Mouse (Mus musculus) hindlimb bud, embryonic 11.5 days (tissue): ENCODE data around the gene Exoc4.

Experiments
- DNase-seq: peaks from one replicate; pipeline ENCODE4 v3.0.0-alpha.2; 2012; ENCODE audit warnings: low read depth, low spot score; ENCODE audit errors: extremely low spot score

Exoc4 gene

GRCm38 (mm10) chr6:33836048-33836780 is 587.3 kb downstream of the Exoc4 start:
- DNase-seq = no peak

- no peak for DNase-seq
Observed at GRCm38 (mm10) chr6:33842901-33843300, 594.0 kb downstream of the Exoc4 start.

- no peak for DNase-seq
Observed at GRCm38 (mm10) chr6:33859049-33859448, 610.2 kb downstream of the Exoc4 start.

- DNase-seq = no peak
Observed at GRCm38 (mm10) chr6:33865752-33866151, 616.9 kb downstream of the Exoc4 start.

- no peak for DNase-seq
Observed at GRCm38 (mm10) chr6:33866901-33867580, 618.2 kb downstream of the Exoc4 start.

- no peak for DNase-seq
Observed at GRCm38 (mm10) chr6:33869251-33869650, 620.4 kb downstream of the Exoc4 start.

GRCm38 (mm10) chr6:33870468-33871142 is 621.7 kb downstream of the Exoc4 start:
- DNase-seq = no peak

- no peak for DNase-seq
Observed at GRCm38 (mm10) chr6:33871286-33871685, 622.4 kb downstream of the Exoc4 start.

- DNase-seq = no peak
Observed at GRCm38 (mm10) chr6:33872192-33872591, 623.3 kb downstream of the Exoc4 start.

GRCm38 (mm10) chr6:33873000-33873399 is 624.1 kb downstream of the Exoc4 start:
- DNase-seq = no peak

GRCm38 (mm10) chr6:33874291-33875014 is 625.6 kb downstream of the Exoc4 start:
- DNase-seq = no peak

- no peak for DNase-seq
Observed at GRCm38 (mm10) chr6:33884141-33884683, 635.3 kb downstream of the Exoc4 start.

GRCm38 (mm10) chr6:33886941-33887340 is 638.1 kb downstream of the Exoc4 start:
- no peak for DNase-seq

- DNase-seq = no peak
Observed at GRCm38 (mm10) chr6:33890926-33891325, 642.0 kb downstream of the Exoc4 start.

- no peak for DNase-seq
Observed at GRCm38 (mm10) chr6:33892142-33892541, 643.3 kb downstream of the Exoc4 start.

- no peak for DNase-seq
Observed at GRCm38 (mm10) chr6:33899973-33900372, 651.1 kb downstream of the Exoc4 start.

- DNase-seq = no peak
Observed at GRCm38 (mm10) chr6:33900615-33901014, 651.7 kb downstream of the Exoc4 start.

GRCm38 (mm10) chr6:33905099-33905498 is 656.2 kb downstream of the Exoc4 start:
- no peak for DNase-seq

GRCm38 (mm10) chr6:33910671-33911070 is 661.8 kb downstream of the Exoc4 start:
- DNase-seq = no peak

- no peak for DNase-seq
Observed at GRCm38 (mm10) chr6:33913072-33913471, 664.2 kb downstream of the Exoc4 start.

- no peak for DNase-seq
Observed at GRCm38 (mm10) chr6:33913486-33913885, 664.6 kb downstream of the Exoc4 start.
